In genomic region chr13:104025710-104025995, GRCm38 (mm10) we compare ENCODE assay signal across 9 mouse cellular contexts.
DNase-seq lines count a peak whose midpoint lies in the region; ATAC-seq and TF ChIP-seq lines count a peak whose summit lies in the region.
"Had no signal": no experiment of that assay in that cellular context is flagged by ENCODE, and none has a peak within 500 bp of the region (broad histone marks: within the 10 kb centered on the region; RNA-seq: fewer than 3 reads in every experiment).

No protein-coding gene starts in this region.

- TF ChIP-seq EP300 in heart, postnatal 0 days (IDR thresholded peaks at IDR 0.05; ENCODE audit: low read depth) = no peak

- H3K27ac ChIP-seq in heart, postnatal 0 days (ENCODE audit: low read depth) = peak overlapping the region; percentile 44; the same call in 1 of the 2 replicates
- peak overlapping the region; percentile 88 for H3K27ac ChIP-seq in intestine, embryonic 15.5 days
- H3K27ac ChIP-seq in stomach, embryonic 15.5 days = peak overlapping the region; percentile 88
- no peak overlapping the region for H3K27ac ChIP-seq in midbrain, embryonic 15.5 days

- TF ChIP-seq CTCF in heart, postnatal 0 days (IDR thresholded peaks at IDR 0.05; ENCODE audit: low read depth) = no peak
- no peak for TF ChIP-seq CTCF in lung, adult 2 months (IDR thresholded peaks at IDR 0.05; ENCODE audit: insufficient read depth, low read length)

- H3K27me3 ChIP-seq in heart, postnatal 0 days (ENCODE audit: control insufficient read depth, insufficient read depth, low read length) = no peaks in the 10 kb centered on the region
- H3K27me3 ChIP-seq in intestine, embryonic 15.5 days (replicated peaks) = no peaks in the 10 kb centered on the region
- H3K27me3 ChIP-seq in stomach, embryonic 15.5 days (replicated peaks) = no peaks in the 10 kb centered on the region
- no peaks in the 10 kb centered on the region for H3K27me3 ChIP-seq in midbrain, embryonic 15.5 days (replicated peaks)

- H3K4me1 ChIP-seq in heart, postnatal 0 days (ENCODE audit: control insufficient read depth, insufficient read depth) = no peaks in the 10 kb centered on the region
- peaks cover 10% of the 10 kb centered on the region for H3K4me1 ChIP-seq in lung, adult 2 months (ENCODE audit: control insufficient read depth, insufficient read depth, low read length)
- H3K4me1 ChIP-seq in intestine, embryonic 15.5 days (replicated peaks) = peaks cover 19% of the 10 kb centered on the region
- peaks cover 8% of the 10 kb centered on the region; the same call in 1 of the 2 replicates for H3K4me1 ChIP-seq in stomach, embryonic 15.5 days
- H3K4me1 ChIP-seq in midbrain, embryonic 15.5 days = no peaks in the 10 kb centered on the region

- no peak for ATAC-seq in heart, postnatal 0 days (ENCODE audit: insufficient read depth, low read depth)
- no peak for ATAC-seq in intestine, embryonic 15.5 days
- peak; percentile 51; the same call in 1 of the 2 replicates for ATAC-seq in stomach, embryonic 15.5 days (ENCODE audit: insufficient read depth, low FRiP score, low read depth)
- no peak for ATAC-seq in midbrain, embryonic 15.5 days (replicated peaks)

- no peak overlapping the region for H3K9ac ChIP-seq in heart, postnatal 0 days (replicated peaks; ENCODE audit: low read depth, low read length)
- H3K9ac ChIP-seq in intestine, embryonic 15.5 days = no peak overlapping the region
- H3K9ac ChIP-seq in stomach, embryonic 15.5 days = no peak overlapping the region
- no peak overlapping the region for H3K9ac ChIP-seq in midbrain, embryonic 15.5 days

- TF ChIP-seq POLR2A in lung, adult 2 months (IDR thresholded peaks at IDR 0.05; ENCODE audit: borderline replicate concordance, extremely low read depth, low read depth, low read length) = no peak

- 58% methylated on average over 6 of the region's 6 CpGs for WGBS in heart, postnatal 0 days
- 44% methylated on average over 6 of the region's 6 CpGs for WGBS in lung, adult 2 months
- WGBS in intestine, embryonic 15.5 days = 32% methylated on average over 6 of the region's 6 CpGs
- WGBS in stomach, embryonic 15.5 days = 36% methylated on average over 6 of the region's 6 CpGs
- whole genome bisulfite sequencing in midbrain, embryonic 15.5 days = 68% methylated on average over 6 of the region's 6 CpGs

- H3K36me3 ChIP-seq in heart, postnatal 0 days (replicated peaks; ENCODE audit: control insufficient read depth, insufficient read depth, low read length) = no peaks in the 10 kb centered on the region
- no peaks in the 10 kb centered on the region for H3K36me3 ChIP-seq in intestine, embryonic 15.5 days
- no peaks in the 10 kb centered on the region for H3K36me3 ChIP-seq in stomach, embryonic 15.5 days
- H3K36me3 ChIP-seq in midbrain, embryonic 15.5 days (replicated peaks) = peaks cover 8% of the 10 kb centered on the region; the same call in 1 of the 2 replicates

- no peaks in the 10 kb centered on the region for H3K9me3 ChIP-seq in heart, postnatal 0 days (replicated peaks; ENCODE audit: control insufficient read depth, low read length)
- H3K9me3 ChIP-seq in intestine, embryonic 15.5 days = no peaks in the 10 kb centered on the region
- H3K9me3 ChIP-seq in stomach, embryonic 15.5 days = no peaks in the 10 kb centered on the region
- no peaks in the 10 kb centered on the region for H3K9me3 ChIP-seq in midbrain, embryonic 15.5 days

- no peak for DNase-seq in heart, postnatal 0 days (ENCODE audit: low spot score)
- no peak for DNase-seq in heart, adult 8-10 months (ENCODE audit: low spot score)
- DNase-seq in lung, adult 2 months = no peak
- no peak for DNase-seq in lung, postnatal 25 days (ENCODE audit: low spot score)
- DNase-seq: cerebellum, postnatal 10 days; right cerebral cortex, adult 18-20 months had no signal

- H3K4me3 ChIP-seq in heart, postnatal 0 days (ENCODE audit: low read depth, low read length) = no peak overlapping the region
- H3K4me3 ChIP-seq in lung, adult 2 months (replicated peaks; ENCODE audit: extremely low read depth, low read depth, low read length) = peak overlapping the region; percentile 10
- no peak overlapping the region for H3K4me3 ChIP-seq in intestine, embryonic 15.5 days (replicated peaks)
- no peak overlapping the region for H3K4me3 ChIP-seq in stomach, embryonic 15.5 days (replicated peaks)
- no peak overlapping the region for H3K4me3 ChIP-seq in midbrain, embryonic 15.5 days

- H3K4me2 ChIP-seq in heart, postnatal 0 days (ENCODE audit: low read depth, low read length) = no peak overlapping the region
- peak overlapping the region; percentile 3; the same call in 1 of the 2 replicates for H3K4me2 ChIP-seq in intestine, embryonic 15.5 days (replicated peaks)
- H3K4me2 ChIP-seq in stomach, embryonic 15.5 days = peak overlapping the region; percentile 32; the same call in 1 of the 2 replicates
- no peak overlapping the region for H3K4me2 ChIP-seq in midbrain, embryonic 15.5 days

Comparison
In these comparisons a context has a peak if more than half of its experiments do, and no peak if none do; other contexts are left out.
1. H3K4me2 ChIP-seq: peak in intestine, embryonic 15.5 days (single experiment) and stomach, embryonic 15.5 days (single experiment); none in heart, postnatal 0 days (single experiment) and midbrain, embryonic 15.5 days (single experiment).